In genomic region chr4:140964620-140965019, GRCm38 (mm10) we compare ENCODE assay signal across 8 mouse cellular contexts. TPM values are rescaled to one million over a fixed set of nuclear protein-coding genes. Genes with fewer than 3 reads are reported as not detected.
DNase-seq lines count a peak whose midpoint lies in the region; TF ChIP-seq lines count a peak whose summit lies in the region.

No protein-coding gene starts in this region.

- no peak for TF ChIP-seq EP300 in MEL (IDR thresholded peaks at IDR 0.05; ENCODE audit: low read depth in 1 of 2, low read length in 2 of 2)

- peak; percentile 42 for TF ChIP-seq RAD21 in MEL (IDR thresholded peaks at IDR 0.05; ENCODE audit: low read depth, low read length)

- H3K9me3 ChIP-seq in MEL (replicated peaks; ENCODE audit: insufficient read depth, low read length) = no peaks in the 10 kb centered on the region

- H3K4me1 ChIP-seq in MEL (ENCODE audit: control insufficient read depth in 1 of 2, insufficient read depth in 2 of 2, low read length in 2 of 2) = peaks cover 7 to 22% of the 10 kb centered on the region in 2 experiments
- peaks cover 14% of the 10 kb centered on the region for H3K4me1 ChIP-seq in lung, adult 2 months (ENCODE audit: control insufficient read depth, insufficient read depth, low read length)

- H3K79me2 ChIP-seq in MEL (ENCODE audit: control insufficient read depth, insufficient read depth, low read length, poor library complexity) = peaks cover 19% of the 10 kb centered on the region

- DNase-seq in 416B (ENCODE audit: low read depth) = peak; percentile 78
- peak; percentile 77 for DNase-seq in MEL (ENCODE audit: low read depth, low spot score)
- peak; percentile 88 to 89 for DNase-seq in cerebellum, postnatal 14 days
- DNase-seq in gastrocnemius, postnatal 10 days = peak; percentile 62
- peak; percentile 82 to 85 for DNase-seq in kidney, postnatal 36 days
- peak; percentile 67 for DNase-seq in lung, adult 2 months
- DNase-seq in ovary, postnatal 14 days (ENCODE audit: low spot score) = peak; percentile 67
- peak; percentile 63 to 65 for DNase-seq in thymus, postnatal 36 days

- no peaks in the 10 kb centered on the region for H3K27me3 ChIP-seq in MEL (ENCODE audit: control insufficient read depth in 1 of 2, insufficient read depth in 2 of 2, low read length in 2 of 2)

- whole genome bisulfite sequencing in lung, adult 2 months = 12% methylated on average over 7 of the region's 7 CpGs

- TF ChIP-seq CTCF in MEL (IDR thresholded peaks at IDR 0.05 in 2 of 3, conservative IDR thresholded peaks at IDR 0.05 in 1 of 3; ENCODE audit: control insufficient read depth in 1 of 3, insufficient read depth in 1 of 3, low read depth in 2 of 3, low read length in 3 of 3, poor library complexity in 1 of 3, severe bottlenecking in 1 of 3) = peak; percentile 62 to 96 (median 70)
- TF ChIP-seq CTCF in lung, adult 2 months (IDR thresholded peaks at IDR 0.05; ENCODE audit: insufficient read depth, low read length) = peak; percentile 73

- TF ChIP-seq POLR2A in MEL (IDR thresholded peaks at IDR 0.05; ENCODE audit: control insufficient read depth in 1 of 2, insufficient read depth in 1 of 2, low read depth in 1 of 2, low read length in 2 of 2, poor library complexity in 1 of 2) = peak in 1 of 2 experiments; percentile 25; a peak in 1 of 4 replicates
- TF ChIP-seq POLR2A in lung, adult 2 months (IDR thresholded peaks at IDR 0.05; ENCODE audit: borderline replicate concordance, extremely low read depth, low read depth, low read length) = no peak

- H3K4me3 ChIP-seq in MEL (ENCODE audit: control insufficient read depth in 1 of 2, insufficient read depth in 1 of 2, low read depth in 2 of 2, low read length in 2 of 2) = no peak overlapping the region
- no peak overlapping the region for H3K4me3 ChIP-seq in lung, adult 2 months (replicated peaks; ENCODE audit: extremely low read depth, low read depth, low read length)

- no peak overlapping the region for H3K9ac ChIP-seq in MEL (ENCODE audit: control insufficient read depth, low read depth, low read length, poor library complexity, severe bottlenecking)

- no peak overlapping the region for H3K27ac ChIP-seq in MEL (ENCODE audit: control insufficient read depth, low read depth, low read length)

- peaks cover 0 to 15% of the 10 kb centered on the region in 2 experiments; a peak in 2 of 4 replicates for H3K36me3 ChIP-seq in MEL (ENCODE audit: control insufficient read depth in 1 of 2, insufficient read depth in 2 of 2, low read length in 2 of 2)

TF ChIP-seq in MEL, 35 proteins besides CTCF, POLR2A, EP300 and RAD21:
- TF ChIP-seq SMC3 (IDR thresholded peaks at IDR 0.05; ENCODE audit: low read depth, low read length) (peak; percentile 71), E2F4 (IDR thresholded peaks at IDR 0.05; ENCODE audit: borderline replicate concordance, low read depth, low read length) (no peak), KAT2A (conservative IDR thresholded peaks at IDR 0.05; ENCODE audit: low read depth, low read length) (no peak), MAX (IDR thresholded peaks at IDR 0.05; ENCODE audit: low read length) (no peak), MYC (IDR thresholded peaks at IDR 0.05; ENCODE audit: low read depth, low read length) (peak; percentile 46; the same call in 1 of the 2 replicates), ZC3H11A (IDR thresholded peaks at IDR 0.05; ENCODE audit: low read depth, low read length) (peak; percentile 21; the same call in 1 of the 2 replicates), ZNF384 (IDR thresholded peaks at IDR 0.05; ENCODE audit: low read depth, low read length) (no peak), TCF12 (IDR thresholded peaks at IDR 0.05; ENCODE audit: low read depth, low read length) (no peak), POLR2AphosphoS5 (IDR thresholded peaks at IDR 0.05; ENCODE audit: borderline replicate concordance, low read depth, low read length) (no peak)
TF ChIP-seq in MEL: peak in this region for 3.

RNA-seq across cellular contexts. Expression of gene Sdhb, which starts 3.6 kb away (rescaled TPM):
- 271 and 292 TPM in 2 replicates for total RNA-seq in MEL (2012; rRNA removed)
- polyA plus RNA-seq in MEL (2012; ENCODE audit: insufficient read depth in 1 of 2, insufficient read length in 2 of 2, low read depth in 1 of 2, low replicate concordance in 2 of 2, missing spikeins in 1 of 2) = 100 to 1,000 TPM; 342 to 414 TPM
- total RNA-seq in gastrocnemius, postnatal 10 days (2021) = 100 to 1,000 TPM; 406 to 464 TPM
- 97.5 and 143 TPM in 2 replicates for polyA plus RNA-seq in lung, adult 2 months (2012; rRNA removed)

RNA-seq across cellular contexts. Expression of gene Atp13a2, which starts 22.1 kb away (rescaled TPM):
- 27.3 and 29.0 TPM in 2 replicates for total RNA-seq in MEL (2012; rRNA removed)
- 10 to 100 TPM in 1 of 2 experiments, not detected in 1; 65.4 TPM for polyA plus RNA-seq in MEL (2012; ENCODE audit: insufficient read depth in 1 of 2, insufficient read length in 2 of 2, low read depth in 1 of 2, low replicate concordance in 2 of 2, missing spikeins in 1 of 2)
- total RNA-seq in gastrocnemius, postnatal 10 days (2021) = 10 to 100 TPM; 19.1 to 25.9 TPM
- polyA plus RNA-seq in lung, adult 2 months (2012; rRNA removed) = 199 and 258 TPM in 2 replicates

RNA-seq across cellular contexts. Expression of gene Mfap2, which starts 45.6 kb away (rescaled TPM):
- not detected in 2 replicates for total RNA-seq in MEL (2012; rRNA removed)
- polyA plus RNA-seq in MEL (2012; ENCODE audit: insufficient read depth in 1 of 2, insufficient read length in 2 of 2, low read depth in 1 of 2, low replicate concordance in 2 of 2, missing spikeins in 1 of 2) = not detected
- total RNA-seq in gastrocnemius, postnatal 10 days (2021) = 10 to 100 TPM; 79.1 to 88.6 TPM
- polyA plus RNA-seq in lung, adult 2 months (2012; rRNA removed) = 173 and 190 TPM in 2 replicates

RNA-seq across cellular contexts. Expression of gene Padi2, which starts 58.5 kb away (rescaled TPM):
- total RNA-seq in MEL (2012; rRNA removed) = 0.07 and 0.27 TPM in 2 replicates
- polyA plus RNA-seq in MEL (2012; ENCODE audit: insufficient read depth in 1 of 2, insufficient read length in 2 of 2, low read depth in 1 of 2, low replicate concordance in 2 of 2, missing spikeins in 1 of 2) = under 1 TPM in 1 of 2 experiments, not detected in 1; 0.07 TPM
- total RNA-seq in gastrocnemius, postnatal 10 days (2021) = 100 to 1,000 TPM in 1 of 2 experiments, 10 to 100 TPM in 1; 96.8 to 105 TPM
- 3.7 and 4.7 TPM in 2 replicates for polyA plus RNA-seq in lung, adult 2 months (2012; rRNA removed)

Comparison
In these comparisons a context has a peak if more than half of its experiments do, and no peak if none do; other contexts are left out.
1. RNA of gene Mfap2, which starts 45.6 kb away (total RNA-seq): 79.1 to 88.6 TPM in gastrocnemius, postnatal 10 days; not detected in MEL; every median in the first group is over 10 times any median in the second.
2. Peak in every context shown above with its lines, with median percentiles within 50 percentile points of each other: DNase-seq.